Mouse (Mus musculus) 3T3-L1 (cell line): ENCODE data around the gene Cpne4.

Experiments used
- DNase-seq: peaks from one replicate; pipeline ENCODE4 v3.0.0-alpha.2; 2015; ENCODE audit warnings: low read depth, low spot score

Gene Cpne4

GRCm38 (mm10) chr9:104678571-104678970 is 131.5 kb downstream of the Cpne4 start:
- DNase-seq: no peak

- no peak for DNase-seq
Observed at GRCm38 (mm10) chr9:104687051-104687450, 140.0 kb downstream of the Cpne4 start.

GRCm38 (mm10) chr9:104693145-104693544 is 146.1 kb downstream of the Cpne4 start:
- no peak for DNase-seq

GRCm38 (mm10) chr9:104710831-104711230 is 163.7 kb downstream of the Cpne4 start:
- DNase-seq: no peak

- no peak for DNase-seq
Observed at GRCm38 (mm10) chr9:104725311-104725710, 178.2 kb downstream of the Cpne4 start.

- no peak for DNase-seq
Observed at GRCm38 (mm10) chr9:104742661-104743380, 195.7 kb downstream of the Cpne4 start.

GRCm38 (mm10) chr9:104755519-104755918 is 208.4 kb downstream of the Cpne4 start:
- no peak for DNase-seq

GRCm38 (mm10) chr9:104760031-104760430 is 212.9 kb downstream of the Cpne4 start:
- no peak for DNase-seq

GRCm38 (mm10) chr9:104776198-104776815 is 229.2 kb downstream of the Cpne4 start:
- no peak for DNase-seq

- DNase-seq: no peak
Observed at GRCm38 (mm10) chr9:104777135-104777534, 230.0 kb downstream of the Cpne4 start.

GRCm38 (mm10) chr9:104777780-104778179 is 230.7 kb downstream of the Cpne4 start:
- no peak for DNase-seq

- no peak for DNase-seq
Observed at GRCm38 (mm10) chr9:104796601-104797000, 249.5 kb downstream of the Cpne4 start.

GRCm38 (mm10) chr9:104804776-104805175 is 257.7 kb downstream of the Cpne4 start:
- DNase-seq: no peak

- DNase-seq: no peak
Observed at GRCm38 (mm10) chr9:104814681-104815080, 267.6 kb downstream of the Cpne4 start.

GRCm38 (mm10) chr9:104828646-104829045 is 281.6 kb downstream of the Cpne4 start:
- no peak for DNase-seq

- no peak for DNase-seq
Observed at GRCm38 (mm10) chr9:104832934-104833539, 286.0 kb downstream of the Cpne4 start.

- no peak for DNase-seq
Observed at GRCm38 (mm10) chr9:104837931-104838330, 290.8 kb downstream of the Cpne4 start.

- no peak for DNase-seq
Observed at GRCm38 (mm10) chr9:104841278-104841677, 294.2 kb downstream of the Cpne4 start.

GRCm38 (mm10) chr9:104845226-104845930 is 298.3 kb downstream of the Cpne4 start:
- no peak for DNase-seq

GRCm38 (mm10) chr9:104853701-104854100 is 306.6 kb downstream of the Cpne4 start:
- no peak for DNase-seq

GRCm38 (mm10) chr9:104854245-104854921 is 307.3 kb downstream of the Cpne4 start:
- DNase-seq: no peak

- no peak for DNase-seq
Observed at GRCm38 (mm10) chr9:104865830-104866229, 318.7 kb downstream of the Cpne4 start.
